Mouse (Mus musculus): ENCODE results near the gene Gm3415. TPM values are rescaled to one million over a fixed set of nuclear protein-coding genes. Genes with fewer than 3 reads are reported as not detected.

The Gm3415 gene
- polyA plus RNA-seq, 1 experiment, result not detected

DNA sequence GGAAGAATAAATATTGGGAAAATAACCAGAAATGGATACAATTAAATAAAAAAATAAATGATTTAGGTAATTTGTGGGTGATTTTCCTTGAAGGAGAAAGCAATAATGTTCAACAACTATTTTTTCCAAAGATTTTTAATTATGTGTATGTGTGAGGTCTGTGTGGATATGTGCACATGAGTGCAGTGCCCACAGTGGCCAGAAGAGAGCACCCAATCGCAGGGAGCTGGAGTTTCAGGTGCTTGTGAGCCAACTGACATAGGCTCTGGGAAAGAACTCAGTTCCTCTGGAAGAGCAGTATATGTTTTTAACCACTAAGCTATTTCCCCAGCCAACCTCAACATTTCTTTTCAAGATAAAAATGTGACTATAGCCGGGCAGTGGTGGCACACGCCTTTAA, 20.7 kb downstream of the Gm3415 start:
- H3ac ChIP-seq (ENCODE audit: control insufficient read depth, insufficient read length), result no peak overlapping the region

GRCm38 (mm10) chr5:146584156-146584477, 28.2 kb downstream of the Gm3415 start:
- TF ChIP-seq POLR2AphosphoS2 (IDR thresholded peaks at IDR 0.05; ENCODE audit: insufficient read length, low read depth), result no peak
- TF ChIP-seq E2F4 (IDR thresholded peaks at IDR 0.05; ENCODE audit: insufficient read depth), result no peak
- TF ChIP-seq TCF12 (IDR thresholded peaks at IDR 0.05; ENCODE audit: insufficient read depth, poor library complexity, severe bottlenecking), result no peak
- no peak for TF ChIP-seq REST (IDR thresholded peaks at IDR 0.05; ENCODE audit: insufficient read depth, insufficient read length)
- TF ChIP-seq MYOD1 (IDR thresholded peaks at IDR 0.05; ENCODE audit: control insufficient read depth in 1 of 3, insufficient read length in 2 of 3, low read depth in 2 of 3), result no peak
- TF ChIP-seq POLR2A (IDR thresholded peaks at IDR 0.05; ENCODE audit: insufficient read length, low read depth), result no peak
- TF ChIP-seq MAX (IDR thresholded peaks at IDR 0.05; ENCODE audit: low read depth), result no peak
- no peak for TF ChIP-seq TCF3 (IDR thresholded peaks at IDR 0.05; ENCODE audit: insufficient read length, low read depth)
- TF ChIP-seq CEBPB (IDR thresholded peaks at IDR 0.05; ENCODE audit: insufficient read depth, poor library complexity, severe bottlenecking), result no peak
- Histone ChIP-seq H3ac (ENCODE audit: control insufficient read depth, insufficient read length) (no peak overlapping the region), H3K4me2 (ENCODE audit: low read depth) (no peak overlapping the region), H3K36me3 (ENCODE audit: control insufficient read depth, insufficient read depth) (no peaks in the 10 kb centered on the region), H3K79me2 (ENCODE audit: control insufficient read depth, insufficient read depth) (no peaks in the 10 kb centered on the region), H3K27me3 (ENCODE audit: control insufficient read depth, insufficient read depth, insufficient read length) (peaks cover 21% of the 10 kb centered on the region), H3K4me3 (no peak overlapping the region)

More for the DNA sequence above, 20.7 kb downstream of the Gm3415 start:
- TF ChIP-seq TCF12 (IDR thresholded peaks at IDR 0.05; ENCODE audit: insufficient read depth, poor library complexity, severe bottlenecking) (no peak), USF1 (IDR thresholded peaks at IDR 0.05; ENCODE audit: low read depth) (no peak), MYOD1 (IDR thresholded peaks at IDR 0.05; ENCODE audit: control insufficient read depth in 1 of 3, insufficient read length in 2 of 3, low read depth in 2 of 3) (no peak), POLR2A (IDR thresholded peaks at IDR 0.05; ENCODE audit: insufficient read length, low read depth) (no peak), REST (IDR thresholded peaks at IDR 0.05; ENCODE audit: insufficient read depth, insufficient read length) (no peak), TCF3 (IDR thresholded peaks at IDR 0.05; ENCODE audit: insufficient read length, low read depth) (no peak), MAX (IDR thresholded peaks at IDR 0.05; ENCODE audit: low read depth) (no peak), SRF (IDR thresholded peaks at IDR 0.05; ENCODE audit: control insufficient read depth, insufficient read length, low read depth) (no peak)
- H3K4me2 ChIP-seq (ENCODE audit: low read depth), result no peak overlapping the region
- no peaks in the 10 kb centered on the region for H3K27me3 ChIP-seq (ENCODE audit: control insufficient read depth, insufficient read depth, insufficient read length)
- H3K36me3 ChIP-seq (ENCODE audit: control insufficient read depth, insufficient read depth), result no peaks in the 10 kb centered on the region
- H3K79me2 ChIP-seq (ENCODE audit: control insufficient read depth, insufficient read depth), result no peaks in the 10 kb centered on the region
- no peak overlapping the region for H3K4me3 ChIP-seq

DNA sequence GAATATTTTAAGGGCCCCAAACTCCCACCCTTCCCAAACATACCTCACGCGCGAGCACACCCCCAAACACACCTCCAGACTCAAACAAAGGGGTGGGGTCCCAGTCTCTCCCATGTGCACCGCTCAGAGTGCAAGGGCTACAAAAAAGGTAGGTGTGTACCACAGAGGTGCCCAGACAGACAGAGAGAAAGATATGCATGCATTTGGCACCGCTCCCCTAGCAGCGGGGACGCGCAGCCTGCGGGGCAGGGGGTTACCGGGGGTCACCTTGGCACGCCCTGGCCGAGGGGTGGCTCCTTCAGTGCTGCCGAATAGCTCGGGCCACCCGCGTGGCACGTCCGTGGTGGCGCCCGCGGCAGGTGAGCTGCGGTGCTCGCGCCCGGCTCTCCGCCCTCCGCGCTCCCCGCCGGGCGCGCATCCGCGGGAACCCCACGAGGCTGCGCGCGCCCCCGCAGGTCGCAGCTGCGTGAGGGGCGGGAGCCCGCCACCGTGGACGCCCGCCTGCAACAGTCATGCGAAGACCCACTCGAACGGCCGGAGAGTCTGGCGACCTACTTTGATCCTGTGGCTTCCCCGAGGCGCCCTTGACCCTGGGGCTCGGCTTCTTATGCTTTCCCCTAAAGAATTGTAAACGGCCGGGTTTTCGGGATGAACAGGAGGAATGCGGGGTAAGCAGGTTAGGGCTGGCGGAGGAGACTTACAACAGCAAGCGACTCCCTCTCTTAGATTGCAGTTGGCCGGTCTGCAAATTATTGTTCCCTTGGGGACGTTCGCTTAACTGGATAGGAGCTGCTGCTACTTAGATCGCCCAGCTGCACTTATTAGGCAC, 28.8 kb downstream of the Gm3415 start, which contains the start of gene Gpr12:
Gene Gpr12 (minus strand): TSS at position 762 of the 829 bp plus-strand sequence.
- H3K79me2 ChIP-seq (ENCODE audit: control insufficient read depth, insufficient read depth), result no peaks in the 10 kb centered on the region
- peaks cover 21% of the 10 kb centered on the region for H3K27me3 ChIP-seq (ENCODE audit: control insufficient read depth, insufficient read depth, insufficient read length)
- H3K4me3 ChIP-seq, result no peak within 1 kb of the TSS
- no peak within 1 kb of the TSS for H3ac ChIP-seq (ENCODE audit: control insufficient read depth, insufficient read length)
- no peak within 1 kb of the TSS for H3K4me2 ChIP-seq (ENCODE audit: low read depth)
- TF ChIP-seq E2F4 (IDR thresholded peaks at IDR 0.05; ENCODE audit: insufficient read depth) (no peak), SRF (IDR thresholded peaks at IDR 0.05; ENCODE audit: control insufficient read depth, insufficient read length, low read depth) (no peak), POLR2A (IDR thresholded peaks at IDR 0.05; ENCODE audit: insufficient read length, low read depth) (no peak), MAX (IDR thresholded peaks at IDR 0.05; ENCODE audit: low read depth) (no peak), USF1 (IDR thresholded peaks at IDR 0.05; ENCODE audit: low read depth) (no peak), MYOD1 (IDR thresholded peaks at IDR 0.05; ENCODE audit: control insufficient read depth in 1 of 3, insufficient read length in 2 of 3, low read depth in 2 of 3) (no peak), TCF3 (IDR thresholded peaks at IDR 0.05; ENCODE audit: insufficient read length, low read depth) (no peak), CEBPB (IDR thresholded peaks at IDR 0.05; ENCODE audit: insufficient read depth, poor library complexity, severe bottlenecking) (no peak), POLR2AphosphoS2 (IDR thresholded peaks at IDR 0.05; ENCODE audit: insufficient read length, low read depth) (no peak), REST (IDR thresholded peaks at IDR 0.05; ENCODE audit: insufficient read depth, insufficient read length) (no peak), TCF12 (IDR thresholded peaks at IDR 0.05; ENCODE audit: insufficient read depth, poor library complexity, severe bottlenecking) (no peak), MYOG (IDR thresholded peaks at IDR 0.05; ENCODE audit: control insufficient read depth in 1 of 3, insufficient read depth in 1 of 3, insufficient read length in 2 of 3, low read depth in 2 of 3) (no peak)
- no peaks in the 10 kb centered on the region for H3K36me3 ChIP-seq (ENCODE audit: control insufficient read depth, insufficient read depth)

- H3K79me2 ChIP-seq (ENCODE audit: control insufficient read depth, insufficient read depth), result no peaks in the 10 kb centered on the region
- no peak overlapping the region for H3K4me3 ChIP-seq
- no peak for TF ChIP-seq TCF3 (IDR thresholded peaks at IDR 0.05; ENCODE audit: insufficient read length, low read depth)
- no peak for TF ChIP-seq E2F4 (IDR thresholded peaks at IDR 0.05; ENCODE audit: insufficient read depth)
- peaks cover 21% of the 10 kb centered on the region for H3K27me3 ChIP-seq (ENCODE audit: control insufficient read depth, insufficient read depth, insufficient read length)
- no peaks in the 10 kb centered on the region for H3K36me3 ChIP-seq (ENCODE audit: control insufficient read depth, insufficient read depth)
- no peak overlapping the region for H3K4me2 ChIP-seq (ENCODE audit: low read depth)
- no peak overlapping the region for H3ac ChIP-seq (ENCODE audit: control insufficient read depth, insufficient read length)
Measured at GRCm38 (mm10) chr5:146585307-146585651, 29.3 kb downstream of the Gm3415 start.

DNA sequence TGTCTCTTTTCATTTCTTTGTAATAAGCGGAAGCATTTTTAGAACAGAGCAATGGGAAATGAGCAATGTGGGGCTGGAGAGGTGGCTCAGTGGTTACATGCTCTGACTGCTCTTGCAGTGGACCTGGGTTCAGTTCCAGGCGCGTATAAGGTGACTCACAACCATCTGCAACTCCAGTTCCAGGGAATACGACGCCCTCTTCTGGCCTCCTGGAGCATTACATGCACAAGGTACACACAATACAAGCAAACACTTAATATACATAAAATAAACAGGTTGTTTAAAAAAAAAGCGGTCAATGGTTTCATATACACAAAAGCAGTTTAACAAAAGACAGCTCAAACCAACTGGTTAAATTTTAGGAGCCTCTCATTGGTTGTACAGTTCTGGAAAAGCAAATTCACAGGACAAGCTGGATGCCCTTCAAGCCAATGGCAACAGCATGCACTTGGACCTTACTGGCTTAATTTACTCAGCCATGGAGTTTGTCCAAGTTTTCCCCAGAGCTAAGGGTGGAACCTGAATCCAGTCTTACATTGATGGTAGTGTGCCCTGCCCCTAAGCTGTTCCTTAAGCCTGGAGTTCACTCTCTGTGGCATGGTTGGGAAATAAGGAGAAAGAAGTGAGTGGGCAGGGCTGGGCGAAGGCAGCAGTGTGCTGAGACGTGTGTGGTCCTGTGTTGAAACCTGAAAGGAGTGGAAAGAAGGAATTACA, 30.6 kb downstream of the Gm3415 start:
- H3K27me3 ChIP-seq (ENCODE audit: control insufficient read depth, insufficient read depth, insufficient read length), result peaks cover 21% of the 10 kb centered on the region
- TF ChIP-seq TCF3 (IDR thresholded peaks at IDR 0.05; ENCODE audit: insufficient read length, low read depth) (no peak), MYOG (IDR thresholded peaks at IDR 0.05; ENCODE audit: control insufficient read depth in 1 of 3, insufficient read depth in 1 of 3, insufficient read length in 2 of 3, low read depth in 2 of 3) (no peak), CEBPB (IDR thresholded peaks at IDR 0.05; ENCODE audit: insufficient read depth, poor library complexity, severe bottlenecking) (no peak), TCF12 (IDR thresholded peaks at IDR 0.05; ENCODE audit: insufficient read depth, poor library complexity, severe bottlenecking) (no peak), E2F4 (IDR thresholded peaks at IDR 0.05; ENCODE audit: insufficient read depth) (no peak), MAX (IDR thresholded peaks at IDR 0.05; ENCODE audit: low read depth) (no peak)
- no peaks in the 10 kb centered on the region for H3K79me2 ChIP-seq (ENCODE audit: control insufficient read depth, insufficient read depth)
- H3K4me3 ChIP-seq, result no peak overlapping the region
- H3ac ChIP-seq (ENCODE audit: control insufficient read depth, insufficient read length), result no peak overlapping the region
- H3K36me3 ChIP-seq (ENCODE audit: control insufficient read depth, insufficient read depth), result no peaks in the 10 kb centered on the region
- H3K4me2 ChIP-seq (ENCODE audit: low read depth), result no peak overlapping the region

Measured in myocyte (in vitro differentiated cells).